Mouse (Mus musculus): ENCODE measurements around the gene Cfap77.

Gene Cfap77

DNA sequence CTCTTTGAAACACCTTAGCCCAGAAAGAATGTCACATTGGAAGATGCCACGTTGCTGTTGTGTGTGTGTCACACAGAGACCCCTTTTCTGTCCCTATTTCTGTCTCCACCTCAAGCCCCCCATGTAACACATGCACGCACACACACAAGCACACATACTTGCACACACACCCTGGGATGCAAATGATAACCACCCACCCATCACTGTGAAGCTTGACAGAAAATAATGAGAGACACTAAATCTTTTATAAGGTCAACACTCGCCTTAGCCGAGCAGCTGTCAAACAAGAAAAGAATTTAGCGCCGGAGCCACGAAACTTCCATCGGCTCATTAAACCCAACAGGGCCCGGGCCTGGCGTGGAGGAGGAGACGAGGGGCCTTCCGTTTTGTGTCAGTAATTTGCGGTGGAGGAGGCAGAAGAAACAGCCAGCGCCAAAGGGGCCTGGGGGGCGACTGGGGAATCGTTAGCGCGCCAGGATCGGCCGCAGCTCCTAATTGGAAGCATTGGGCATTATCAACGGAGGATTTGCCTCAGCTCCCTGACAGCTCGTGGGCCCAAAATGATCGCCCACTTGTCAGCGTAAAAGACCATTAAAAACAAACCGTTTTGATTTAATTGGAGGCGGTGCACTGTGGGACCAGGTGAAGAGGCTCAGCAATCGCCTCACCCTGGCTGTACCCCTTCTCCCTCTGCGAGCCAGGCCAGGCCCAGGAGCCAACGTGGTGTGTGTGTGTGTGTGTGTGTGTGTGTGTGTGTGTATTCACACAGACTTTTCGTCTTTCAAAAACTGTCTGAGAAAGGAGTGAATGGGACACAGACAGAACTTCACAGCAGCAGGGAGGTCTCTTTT, 111.0 kb downstream of the Cfap77 start:
- no peak for DNase-seq (ENCODE audit: extremely low spot score)

DNA sequence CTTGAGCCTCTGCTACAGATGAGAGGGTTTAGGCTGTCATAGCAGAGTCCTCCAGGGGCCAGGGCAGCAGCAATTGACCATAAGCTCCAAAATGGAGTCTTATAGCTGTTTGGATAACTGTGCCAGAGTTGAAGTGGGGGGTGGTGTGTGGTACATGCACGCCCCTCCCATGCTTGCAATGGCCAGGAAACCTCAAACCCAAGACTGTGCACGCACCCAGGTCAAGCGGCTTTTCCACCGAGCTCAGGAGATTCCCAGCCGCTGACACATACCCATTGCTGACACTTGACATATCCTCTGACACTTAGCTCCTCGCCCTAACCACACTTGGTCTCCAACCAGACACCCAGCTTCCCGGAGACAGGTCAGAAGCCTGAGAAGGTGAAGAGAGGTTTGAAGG, 115.9 kb downstream of the Cfap77 start:
- no peak for DNase-seq (ENCODE audit: extremely low spot score)

DNA sequence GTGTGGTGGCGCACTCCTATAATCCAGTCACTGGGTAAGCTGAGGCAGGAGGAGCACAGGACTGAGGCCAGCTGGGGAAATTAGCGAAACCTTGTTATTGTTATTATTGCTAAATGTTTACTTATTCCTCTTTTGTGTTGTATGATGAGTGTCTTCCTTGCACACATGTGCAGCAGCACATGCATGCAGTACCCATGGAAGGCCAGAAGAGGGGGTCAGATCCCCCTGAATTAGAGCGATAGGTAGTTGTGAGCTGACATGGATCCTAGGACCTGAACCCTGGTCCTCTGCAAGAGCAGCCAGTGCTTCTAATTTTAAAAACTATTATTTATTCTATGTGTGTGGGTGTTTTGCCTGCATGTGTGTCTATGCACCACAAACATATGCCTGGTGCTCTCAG, 124.3 kb downstream of the Cfap77 start:
- no peak for DNase-seq (ENCODE audit: extremely low spot score)

DNA sequence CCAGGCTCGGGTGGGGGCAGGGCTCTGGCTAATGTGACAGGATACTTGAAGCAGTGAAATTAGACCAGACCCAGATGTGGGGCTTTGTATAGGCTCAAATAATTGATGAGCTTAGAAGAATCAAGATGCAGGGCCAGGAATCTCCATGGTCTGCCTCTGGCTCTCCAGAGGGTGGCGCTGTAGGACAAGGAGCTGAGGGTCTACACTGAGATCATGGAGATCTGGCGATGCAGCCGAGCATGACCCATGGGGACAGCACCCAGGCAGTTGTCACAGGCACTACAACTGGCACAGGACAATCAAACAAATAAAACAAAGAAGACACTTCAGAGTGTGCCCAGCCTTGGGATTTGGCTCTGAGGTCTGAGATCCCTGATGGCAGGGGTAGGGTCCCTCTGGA, 131.0 kb downstream of the Cfap77 start:
- DNase-seq (ENCODE audit: extremely low spot score): peak; percentile 82

DNA sequence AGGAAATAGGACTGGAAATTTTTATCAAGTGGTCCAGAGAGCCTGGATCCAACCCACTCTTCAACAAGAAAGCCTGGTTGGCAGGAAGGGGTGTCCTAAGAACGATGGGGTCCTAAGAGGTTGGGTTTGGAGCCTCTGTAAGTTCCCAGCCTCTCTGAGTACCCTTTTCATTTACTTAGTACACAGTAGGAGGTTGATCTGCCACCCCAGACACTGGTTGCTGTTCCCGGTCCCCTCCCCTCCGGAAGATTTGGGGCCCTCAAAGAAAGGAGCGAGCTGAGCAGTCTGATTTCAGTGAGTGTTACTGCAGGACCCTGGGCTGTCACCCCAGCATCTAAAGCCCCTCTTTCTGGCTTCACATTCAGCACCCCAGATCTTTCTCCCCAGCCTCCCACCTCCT, 135.9 kb downstream of the Cfap77 start:
- no peak for DNase-seq (ENCODE audit: extremely low spot score)

DNA sequence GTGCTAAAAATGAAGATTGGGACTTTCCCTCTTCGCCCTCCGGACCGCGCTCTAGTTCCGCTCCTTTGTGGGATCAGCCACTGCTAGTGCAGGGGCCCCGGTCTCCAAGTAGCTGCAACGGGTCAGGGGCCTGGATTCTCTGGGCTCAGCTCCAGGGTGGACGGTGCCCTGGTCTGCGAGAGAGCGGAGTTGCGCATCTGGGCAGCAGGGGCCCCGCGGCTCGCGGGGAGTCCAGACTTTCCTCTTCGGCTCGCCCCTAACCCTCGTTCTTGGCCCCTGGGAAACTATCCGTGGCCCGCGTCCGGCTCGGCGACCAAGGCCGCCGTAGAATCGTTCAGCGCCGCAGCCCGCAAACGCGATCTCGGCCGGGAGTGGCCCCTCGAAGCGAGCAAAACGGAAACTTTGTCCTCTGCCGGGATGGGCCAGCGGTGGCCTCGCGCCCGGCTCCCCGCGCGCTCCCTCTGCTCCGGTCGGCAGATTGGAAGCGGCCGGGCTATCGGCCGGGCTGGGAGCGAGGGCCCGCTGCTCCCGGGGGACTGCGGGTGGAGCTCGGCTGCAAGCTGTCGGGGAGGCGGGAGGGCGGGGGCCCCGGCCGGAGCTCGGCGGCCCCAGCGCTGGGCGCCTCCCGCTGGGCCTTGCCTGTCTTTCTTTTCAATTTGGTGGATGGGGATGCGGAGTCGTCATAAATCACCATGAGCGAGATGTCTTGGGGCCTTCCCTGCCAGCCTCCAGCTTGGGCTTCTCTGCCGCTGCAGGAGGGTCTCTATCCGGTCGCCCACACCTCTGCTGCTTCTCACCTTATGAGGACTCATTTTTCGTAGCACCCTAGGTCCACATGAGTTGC, 137.1 kb downstream of the Cfap77 start:
- DNase-seq (ENCODE audit: extremely low spot score): peak; percentile 59

DNA sequence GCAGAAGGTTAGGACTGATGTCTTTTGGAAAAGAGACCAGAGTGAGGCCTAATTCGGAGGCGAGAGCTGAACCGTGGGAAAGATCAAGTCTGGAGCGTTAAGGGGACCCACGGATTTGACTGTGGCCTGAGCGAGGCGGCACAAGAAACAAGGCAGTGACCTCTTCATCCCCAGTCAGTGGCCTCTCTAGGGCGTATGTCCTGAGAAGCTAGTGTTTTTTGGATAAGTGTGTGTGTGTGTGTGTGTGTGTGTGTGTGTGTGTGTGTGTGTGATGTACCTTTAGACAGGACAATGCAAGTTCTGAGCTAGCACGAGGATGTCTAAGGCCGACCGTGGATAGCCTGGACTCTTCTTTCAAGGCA, 137.7 kb downstream of the Cfap77 start:
- peak; percentile 22 for DNase-seq (ENCODE audit: extremely low spot score)

DNA sequence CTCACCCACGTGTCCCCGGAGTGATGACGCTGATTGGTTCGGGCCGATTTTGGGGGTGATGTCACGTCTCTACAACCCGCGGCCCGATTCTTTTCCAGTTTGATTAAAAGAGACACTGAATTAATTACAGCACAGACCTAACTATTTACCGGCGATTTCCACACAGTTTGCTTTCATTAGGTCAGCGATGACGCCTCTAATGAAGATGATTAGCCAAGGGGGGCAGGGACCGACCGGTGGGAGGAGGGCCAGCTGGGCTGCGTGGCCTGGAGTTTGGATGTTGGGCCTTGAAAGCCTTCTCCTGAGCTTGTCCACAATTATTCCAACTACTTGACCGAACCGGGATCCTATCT, 138.4 kb downstream of the Cfap77 start, which contains the start of gene Barhl1:
Gene Barhl1, minus strand, starts transcription at position 156 of the 353 bp plus-strand sequence.
- no peak for DNase-seq (ENCODE audit: extremely low spot score)

DNA sequence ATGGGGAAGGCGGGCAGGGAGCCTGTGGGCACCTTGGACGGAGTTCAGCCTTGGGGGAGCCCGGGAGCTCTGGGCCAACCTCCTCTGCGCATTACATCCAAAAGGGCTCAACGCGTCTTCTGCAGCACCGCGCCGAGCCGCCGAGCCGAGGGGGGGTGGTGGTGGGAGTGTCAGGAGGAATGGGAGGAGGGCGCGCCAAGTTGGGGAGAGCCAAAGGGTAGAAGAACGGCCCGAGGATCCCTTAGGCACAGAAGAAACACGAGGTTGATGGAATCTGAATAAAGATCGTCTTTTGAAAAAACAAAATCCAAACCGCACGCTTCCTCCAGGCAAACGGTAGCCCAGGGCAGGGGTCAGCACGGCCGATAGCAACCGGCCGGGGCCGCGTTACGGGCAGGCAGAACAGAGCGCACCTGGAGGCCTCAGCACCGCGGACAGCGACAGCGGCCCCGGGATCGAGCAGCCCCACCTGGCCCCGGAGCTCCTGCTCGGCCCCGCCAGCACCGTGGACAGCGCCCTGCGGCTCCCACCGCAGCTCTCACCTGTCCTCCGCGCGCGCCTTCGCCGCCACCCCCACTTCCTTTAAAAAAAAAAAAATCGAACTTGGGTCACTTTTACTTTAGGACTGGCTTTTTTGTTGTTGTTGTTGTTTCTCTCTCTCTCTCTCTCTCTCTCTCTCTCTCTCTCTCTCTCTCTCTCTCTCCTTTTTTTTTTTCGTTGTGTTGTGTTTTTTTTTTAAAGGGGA, 138.9 kb downstream of the Cfap77 start:
- DNase-seq (ENCODE audit: extremely low spot score): peak; percentile 79

DNA sequence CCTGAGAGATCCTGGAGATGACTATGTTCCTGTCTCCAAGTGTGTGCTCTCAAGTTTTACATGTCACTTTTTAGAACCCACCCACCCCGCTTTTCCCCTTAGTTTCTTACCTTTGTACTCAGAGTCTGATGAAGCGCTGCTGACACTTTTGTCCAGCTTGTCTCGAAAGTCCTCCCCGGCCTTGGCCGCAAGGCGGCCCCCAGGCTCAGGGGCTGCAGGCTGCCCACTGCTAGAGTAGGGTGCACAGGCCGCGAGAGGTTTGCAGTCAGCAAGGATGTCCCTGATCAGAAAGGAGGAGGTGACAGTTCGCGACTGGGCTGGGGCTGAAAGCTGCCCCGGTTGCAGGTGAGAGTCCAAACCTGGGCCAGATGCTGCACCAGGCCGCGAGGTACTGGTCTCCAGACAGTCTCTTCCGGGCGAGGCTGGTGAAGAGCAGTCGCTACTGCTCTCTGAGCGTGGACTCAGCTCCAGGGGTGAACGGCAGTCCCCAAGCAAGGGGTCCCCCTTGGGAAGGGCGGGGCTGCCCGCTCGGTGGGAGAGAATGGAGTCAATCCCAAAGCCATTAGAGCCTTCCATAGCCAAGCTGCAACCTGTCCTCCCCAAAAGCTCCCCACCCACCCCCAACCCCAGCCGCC, 139.6 kb downstream of the Cfap77 start:
- no peak for DNase-seq (ENCODE audit: extremely low spot score)

DNA sequence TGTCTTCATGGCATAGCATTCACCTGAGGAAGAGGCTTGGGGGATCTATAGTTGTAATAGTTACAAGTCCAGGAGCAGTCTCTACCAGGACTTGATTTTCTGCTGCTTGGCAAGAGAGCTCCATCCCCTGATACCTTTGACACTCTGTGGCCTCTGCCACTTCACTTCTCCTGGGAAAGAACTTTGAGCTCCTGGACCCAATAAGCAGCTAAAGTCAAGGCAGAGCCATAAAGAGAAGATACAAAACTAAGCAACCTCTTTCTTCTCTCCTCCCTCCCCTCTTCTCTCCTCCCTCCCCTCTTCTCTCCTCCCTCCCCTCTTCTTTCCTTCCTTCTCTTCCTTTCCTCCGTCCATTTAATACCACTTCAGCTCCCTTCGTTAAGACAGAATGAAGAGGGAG, 140.7 kb downstream of the Cfap77 start:
- no peak for DNase-seq (ENCODE audit: extremely low spot score)

DNA sequence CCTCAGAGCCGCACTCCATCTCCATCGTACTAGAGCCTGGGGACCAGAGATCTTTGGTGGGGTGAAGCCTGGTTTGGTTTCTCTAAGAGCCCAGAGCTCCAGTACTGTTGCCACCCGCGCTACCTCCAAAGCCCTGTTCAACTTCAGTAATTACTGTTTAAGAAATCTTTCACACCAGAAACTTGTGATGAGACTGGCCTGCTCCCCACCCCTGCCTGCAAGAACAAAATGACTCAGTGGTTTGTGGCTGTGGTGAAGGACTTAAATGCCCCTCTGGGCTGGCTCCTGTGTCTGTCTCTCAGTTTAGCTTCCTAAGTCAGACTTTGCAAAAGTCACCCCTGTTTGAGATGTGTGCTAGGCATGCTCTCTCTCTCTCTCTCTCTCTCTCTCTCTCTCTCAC, 141.9 kb downstream of the Cfap77 start:
- DNase-seq (ENCODE audit: extremely low spot score): no peak

DNA sequence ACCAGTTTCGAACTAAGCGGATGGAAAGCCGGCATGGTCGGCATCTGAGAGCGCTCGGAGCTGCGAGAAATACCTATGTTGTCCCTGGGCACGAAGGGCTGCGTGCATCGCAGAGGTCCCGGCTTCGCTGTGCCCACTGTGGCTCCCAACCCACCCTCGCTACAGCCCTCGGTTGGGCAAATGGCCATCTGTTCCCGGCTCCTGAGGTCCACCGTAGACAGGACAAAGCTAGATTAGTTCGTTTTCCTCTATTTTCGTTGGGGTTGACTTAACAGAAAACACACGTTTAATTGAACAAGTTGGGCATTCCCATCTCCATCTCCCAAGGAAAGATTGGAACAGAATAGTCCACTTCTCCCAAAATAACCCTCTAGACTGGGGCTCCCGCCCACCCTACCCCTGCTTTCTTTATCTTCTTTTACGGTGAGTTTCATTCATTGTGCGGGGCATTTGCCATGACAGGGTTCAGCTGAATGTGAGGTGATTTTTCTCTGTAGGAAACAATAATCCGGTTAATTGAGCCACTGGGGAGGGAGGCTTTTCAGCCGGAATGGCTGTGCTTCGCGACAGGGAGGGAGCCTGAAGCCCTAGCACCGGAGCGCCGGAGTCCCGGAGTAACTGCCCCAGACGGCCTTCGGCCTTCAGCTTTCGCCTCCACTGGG, 142.7 kb downstream of the Cfap77 start:
- DNase-seq (ENCODE audit: extremely low spot score): peak; percentile 51

DNA sequence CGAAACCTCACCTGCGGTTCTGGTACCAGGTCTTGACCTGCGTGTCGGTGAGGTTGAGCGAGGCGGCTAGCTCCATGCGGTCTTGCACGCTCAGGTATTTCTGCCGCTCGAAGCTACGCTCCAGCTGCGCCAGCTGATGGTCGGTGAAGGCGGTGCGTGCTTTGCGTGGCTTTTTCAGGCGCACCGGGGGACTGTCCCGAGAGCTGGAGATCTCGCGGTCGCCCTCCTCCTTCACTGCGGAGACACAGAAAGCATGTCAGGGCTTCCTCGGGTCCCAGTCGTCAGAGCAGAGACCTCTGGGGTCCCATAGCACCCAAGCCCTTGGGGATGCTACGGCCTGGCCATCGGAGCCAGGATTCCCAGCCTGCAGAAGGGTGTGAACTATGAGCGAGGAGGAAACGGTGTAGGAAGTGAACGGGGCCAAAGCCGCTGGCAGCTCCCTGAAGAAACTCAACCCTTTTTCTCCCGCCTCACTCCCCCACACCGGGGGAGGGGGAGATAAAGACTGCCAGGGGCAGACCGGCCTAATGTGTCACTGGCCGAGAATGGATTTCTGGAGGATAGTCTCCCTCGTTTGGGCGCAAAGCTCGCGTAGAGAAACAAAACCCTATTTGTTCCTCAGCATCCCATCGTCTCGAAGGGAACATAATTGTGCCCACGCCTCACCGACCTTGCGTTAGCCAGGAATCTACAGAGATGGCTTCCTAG, 143.4 kb downstream of the Cfap77 start:
- DNase-seq (ENCODE audit: extremely low spot score): peak; percentile 35

DNA sequence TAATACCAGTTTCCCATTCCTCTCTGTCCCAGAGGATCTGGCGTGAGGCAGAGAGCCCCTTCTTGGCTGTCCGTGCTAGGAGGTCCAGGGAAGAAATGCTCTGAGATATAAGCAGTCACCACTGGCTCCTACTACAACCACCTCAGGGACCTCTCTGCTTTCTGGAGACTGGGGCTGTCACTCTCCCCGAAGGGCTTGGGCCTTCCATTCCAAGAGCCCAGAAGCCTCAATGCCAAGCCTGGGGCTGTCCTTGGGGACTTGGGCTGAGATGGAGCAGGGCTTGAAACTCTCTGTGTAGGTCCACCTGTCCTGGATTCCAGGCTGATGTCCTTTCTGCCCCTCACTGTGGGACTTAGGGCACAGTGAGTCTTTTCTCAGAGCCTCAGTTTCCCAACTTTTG, 144.0 kb downstream of the Cfap77 start:
- peak; percentile 20 for DNase-seq (ENCODE audit: extremely low spot score)

DNA sequence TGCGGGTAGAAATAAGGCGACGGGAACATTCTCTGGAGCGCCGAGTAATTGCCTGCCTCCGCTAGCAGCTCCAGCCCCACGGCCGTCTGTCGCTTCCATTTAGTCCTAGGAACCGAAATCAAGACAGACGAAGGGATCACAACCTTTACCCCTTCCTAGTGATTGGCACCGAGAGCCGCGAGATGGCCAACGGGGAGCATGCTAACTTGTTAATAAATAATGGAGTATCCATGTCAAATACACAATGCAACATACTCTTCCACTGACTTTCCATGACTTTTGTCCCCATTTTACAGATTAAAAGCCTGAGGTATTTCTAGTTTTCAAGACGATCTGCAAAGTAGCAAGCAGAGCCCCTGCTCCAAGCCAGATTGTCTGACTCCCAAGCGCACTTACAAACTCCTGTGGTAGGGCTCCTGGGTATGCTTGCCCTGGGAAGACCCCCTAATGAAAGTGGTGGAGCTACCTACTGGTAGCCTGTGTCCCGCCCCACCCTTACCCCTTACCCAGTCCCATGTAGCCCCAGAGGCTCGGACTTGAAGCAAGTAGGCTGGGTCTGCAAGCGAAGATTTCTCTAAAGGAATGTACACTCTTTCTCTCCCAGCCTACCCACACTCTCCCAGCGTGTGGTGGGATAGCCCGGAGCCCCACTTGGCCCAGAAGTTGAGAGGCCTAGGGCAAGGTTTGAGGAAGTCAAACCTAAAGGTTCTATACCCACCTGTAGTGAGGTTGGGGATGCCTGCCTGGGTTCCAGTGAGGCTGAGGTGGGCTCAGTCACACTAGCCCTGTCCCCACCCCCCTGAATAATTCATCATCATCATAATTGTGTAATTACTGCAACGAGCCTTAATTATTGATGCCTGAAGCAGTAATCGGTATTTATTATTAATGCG, 144.8 kb downstream of the Cfap77 start:
- DNase-seq (ENCODE audit: extremely low spot score): no peak

DNA sequence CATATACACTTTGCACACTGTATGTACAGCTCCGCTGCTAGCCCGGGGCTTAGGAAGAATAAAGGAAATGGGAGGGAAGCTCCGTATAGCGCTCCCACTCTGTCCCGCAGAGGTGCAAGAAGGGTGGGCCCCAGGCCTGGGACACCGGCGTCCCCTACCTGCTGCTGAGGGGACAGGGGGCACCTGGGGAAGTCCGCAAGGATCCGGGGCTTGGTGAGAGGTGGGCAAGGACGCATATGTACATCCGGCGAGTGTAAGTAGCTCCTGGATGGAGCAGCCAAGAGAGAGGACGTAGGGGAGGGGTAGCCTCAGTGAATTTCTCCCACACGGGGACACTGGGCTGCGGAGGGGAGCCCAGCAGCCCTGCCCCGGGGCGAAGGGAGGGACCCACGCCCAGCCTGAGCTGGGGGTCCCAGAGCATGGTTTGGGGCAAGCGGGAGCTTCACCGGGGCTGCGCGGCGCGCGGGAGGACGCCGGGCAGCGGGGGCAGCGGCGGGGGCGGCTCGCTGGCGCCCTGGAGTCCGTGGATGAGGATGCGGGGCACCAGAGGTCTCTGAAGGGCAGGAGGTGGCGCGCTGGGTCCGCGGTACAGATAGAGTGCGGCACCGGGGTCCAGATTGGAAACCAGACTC, 145.6 kb downstream of the Cfap77 start:
- DNase-seq (ENCODE audit: extremely low spot score): no peak

DNA sequence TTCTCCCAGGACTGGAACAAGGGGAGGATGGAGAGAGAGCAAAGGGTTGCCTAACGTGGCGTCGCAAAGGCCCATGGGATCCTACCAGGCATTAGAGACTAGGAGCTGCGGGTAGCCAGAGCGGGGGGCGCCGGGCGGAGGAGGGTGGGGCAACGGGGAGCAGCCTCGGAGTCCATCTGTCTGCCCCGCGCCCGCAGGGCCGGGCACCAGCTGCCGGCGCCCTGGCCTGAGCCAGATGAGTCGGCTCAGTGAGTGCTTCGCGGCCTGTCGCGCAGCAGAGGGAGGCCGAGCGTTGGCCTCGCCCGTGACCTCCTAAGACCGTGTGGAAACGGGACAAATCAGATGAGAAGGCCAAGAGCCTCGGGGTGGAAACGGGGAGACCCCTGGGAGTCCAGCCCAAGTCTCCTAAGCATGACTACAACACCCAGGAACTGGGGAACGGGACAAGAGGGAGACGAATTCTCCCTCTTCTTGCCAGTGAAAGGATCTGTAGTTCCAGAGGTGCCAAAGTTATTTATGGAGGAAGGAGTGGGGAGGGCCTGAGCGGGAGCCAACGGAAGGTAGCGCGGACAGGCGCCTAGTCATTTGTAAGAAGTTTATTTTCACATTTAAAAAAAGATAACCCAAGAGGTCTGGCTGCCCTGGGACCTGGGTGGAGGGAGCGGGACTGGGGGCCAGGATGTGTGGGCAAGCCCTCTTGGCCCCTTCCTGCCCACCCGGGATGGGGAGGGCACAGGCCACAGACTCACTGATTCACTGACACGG, 146.3 kb downstream of the Cfap77 start:
- peak; percentile 56 for DNase-seq (ENCODE audit: extremely low spot score)
